Mouse (Mus musculus) heart, adult 9 months (tissue): ENCODE measurements around the gene Cenpm.
A peak's percentile ranks its signal among the peaks of the same experiment; 100 is the strongest.
"Not testable (repeated sequence)": the region's sequence is repeated elsewhere in the genome, so short reads cannot be mapped to it uniquely, and the experiment has no call there.

ENCODE experiments used
- DNase-seq, 2 experiments: peaks; one replicate each; pipeline ENCODE4 v3.0.0; 2022; ENCODE audit warnings: low spot score in 2 of 2

The Cenpm gene

GRCm38 (mm10) chr15:82244115-82244804 is at the start of gene Cenpm:
TSS of gene Cenpm (minus strand) at chr15:82244748.
- peak; percentile 92 to 94 for DNase-seq

GRCm38 (mm10) chr15:82294059-82294458 is 49.5 kb upstream of the Cenpm start:
- DNase-seq = peak in 1 of 2 experiments; percentile 4

- no peak for DNase-seq
Observed at GRCm38 (mm10) chr15:82293271-82293711, 48.7 kb upstream of the Cenpm start.

GRCm38 (mm10) chr15:82292851-82293250 is 48.3 kb upstream of the Cenpm start:
- DNase-seq = no peak

- DNase-seq = no peak
Observed at GRCm38 (mm10) chr15:82290252-82290651, 45.7 kb upstream of the Cenpm start.

DNA sequence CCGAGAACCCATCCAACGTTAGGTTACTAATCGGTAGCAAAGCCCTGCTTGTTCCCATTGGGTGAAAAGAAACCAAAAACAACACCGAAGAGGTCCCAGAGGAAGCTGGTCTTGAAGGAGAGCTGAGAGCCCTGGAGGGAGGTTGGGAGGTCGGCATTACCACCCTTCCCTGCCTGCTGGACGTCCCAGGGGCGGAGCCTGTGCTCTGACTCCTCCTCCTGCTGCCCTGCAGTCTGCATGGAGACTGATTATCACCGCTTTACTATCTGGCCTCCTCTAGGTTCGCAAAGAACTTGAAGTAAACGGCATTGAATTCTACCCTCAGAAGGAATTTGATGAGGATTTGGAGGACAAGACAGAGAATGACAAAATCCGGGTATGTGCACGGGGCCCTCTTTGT is 41.6 kb upstream of the Cenpm start:
- DNase-seq = no peak

DNA sequence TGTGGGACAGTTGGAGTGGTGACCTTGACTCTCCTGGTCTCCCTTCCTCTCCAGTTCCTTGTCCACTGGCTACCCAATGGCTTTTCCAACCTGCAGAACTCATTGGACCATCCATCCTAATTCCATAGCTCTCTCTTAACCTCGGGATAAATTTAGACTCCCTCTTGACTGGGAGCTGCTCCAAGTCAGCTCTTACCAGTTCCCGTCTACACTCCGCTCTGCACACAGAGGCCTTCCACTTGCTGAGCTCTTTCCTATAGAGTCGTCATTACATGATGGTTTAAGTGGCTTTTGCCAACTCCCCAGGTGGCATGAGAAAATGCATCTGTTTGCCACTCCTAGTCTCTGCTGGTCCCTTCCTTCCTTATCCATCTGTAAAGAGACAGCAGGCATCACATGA is 36.1 kb upstream of the Cenpm start:
- no peak for DNase-seq

- no peak for DNase-seq
Observed at GRCm38 (mm10) chr15:82277591-82277990, 33.0 kb upstream of the Cenpm start.

- DNase-seq = no peak
Observed at GRCm38 (mm10) chr15:82274927-82275901, 30.7 kb upstream of the Cenpm start.

DNA sequence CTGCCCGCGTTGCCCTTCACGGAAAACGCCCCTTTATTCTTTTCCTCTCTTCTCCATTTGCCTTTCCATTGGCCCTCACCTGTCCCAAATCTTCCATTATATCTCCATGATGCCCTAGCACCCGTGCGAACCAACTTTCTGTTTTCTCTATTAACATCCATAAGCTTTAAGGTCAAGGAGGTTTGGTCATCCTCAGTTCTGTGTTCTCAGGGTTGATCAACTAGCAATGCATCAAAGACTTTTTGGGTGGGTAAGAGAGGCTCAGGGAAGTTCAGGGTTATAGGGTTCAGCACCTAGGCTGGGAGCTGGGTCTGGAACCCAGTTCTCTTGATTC is 30.0 kb upstream of the Cenpm start, which contains the start of gene Sept3:
Sept3 (plus strand) TSS at position 301 of the 334 bp plus-strand sequence.
- DNase-seq = no peak

GRCm38 (mm10) chr15:82272295-82272694 is 27.7 kb upstream of the Cenpm start:
- no peak for DNase-seq

- no peak for DNase-seq
Observed at GRCm38 (mm10) chr15:82271201-82271600, 26.7 kb upstream of the Cenpm start.

- DNase-seq = no peak
Observed at GRCm38 (mm10) chr15:82268783-82269182, 24.2 kb upstream of the Cenpm start.

DNA sequence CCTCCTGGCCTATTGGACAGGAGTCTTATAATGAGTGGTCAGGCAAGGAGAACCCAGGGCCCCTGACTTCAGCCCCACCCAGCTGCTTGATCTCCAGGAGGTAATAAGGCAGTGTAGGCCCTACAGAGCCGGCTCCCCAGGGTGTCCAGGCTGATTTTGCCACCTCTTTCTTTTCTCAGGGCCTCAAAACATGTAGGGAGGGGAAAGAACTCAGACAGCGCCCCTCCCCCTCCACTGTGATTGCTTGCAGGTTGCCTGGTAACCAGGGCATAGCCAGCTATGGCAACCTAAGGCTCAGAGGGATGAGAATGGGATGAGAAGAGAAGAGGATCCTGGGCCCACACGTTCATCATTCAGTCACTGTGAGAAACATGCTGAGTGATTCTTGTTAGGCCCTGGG is 23.6 kb upstream of the Cenpm start:
- DNase-seq = no peak

GRCm38 (mm10) chr15:82266356-82266755 is 21.8 kb upstream of the Cenpm start:
- peak in 1 of 2 experiments; percentile 41 for DNase-seq

- no peak for DNase-seq
Observed at GRCm38 (mm10) chr15:82259510-82259909, 15.0 kb upstream of the Cenpm start.

DNA sequence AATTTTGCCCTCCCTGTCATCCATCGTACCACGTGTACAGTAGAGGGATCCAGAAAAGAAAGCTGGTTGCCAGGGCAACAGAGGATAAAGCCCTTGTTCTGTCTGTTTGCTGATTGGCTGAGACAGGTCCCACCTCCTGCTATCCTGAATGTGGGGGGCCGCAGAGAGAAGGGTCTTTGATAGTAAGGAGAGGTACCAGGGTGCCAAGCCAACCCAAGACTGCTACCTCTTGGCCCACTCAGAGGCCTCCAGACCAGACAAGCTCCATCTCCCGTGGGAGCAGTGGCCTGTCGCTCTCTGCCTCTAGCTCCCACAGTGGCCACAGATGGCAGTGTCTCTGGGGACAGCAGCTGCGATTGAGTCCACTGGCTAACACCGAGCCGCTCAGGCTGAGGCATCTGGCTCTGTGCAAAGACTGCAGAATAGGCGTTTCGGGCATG is 11.4 kb upstream of the Cenpm start:
- no peak for DNase-seq

DNA sequence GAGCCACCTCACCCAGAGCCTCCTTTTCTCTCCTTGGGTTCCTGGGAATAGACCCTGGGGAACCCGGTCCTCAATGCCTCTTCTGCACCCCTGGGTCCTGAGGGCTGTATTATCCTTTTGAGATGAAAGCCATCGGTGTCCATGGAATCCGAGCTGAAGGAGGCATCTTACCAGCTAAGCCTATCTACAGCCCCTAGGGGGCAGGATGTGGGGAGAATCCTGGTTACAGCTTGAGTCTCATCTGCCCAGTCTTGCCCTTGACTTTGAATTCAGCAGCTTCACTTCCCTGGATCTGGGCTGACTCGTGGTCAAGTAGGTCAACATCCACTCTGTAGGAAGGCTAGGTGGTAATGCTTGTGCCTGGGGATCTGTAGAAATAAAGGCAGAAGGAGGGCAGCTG is 10.7 kb upstream of the Cenpm start:
- DNase-seq = no peak

DNA sequence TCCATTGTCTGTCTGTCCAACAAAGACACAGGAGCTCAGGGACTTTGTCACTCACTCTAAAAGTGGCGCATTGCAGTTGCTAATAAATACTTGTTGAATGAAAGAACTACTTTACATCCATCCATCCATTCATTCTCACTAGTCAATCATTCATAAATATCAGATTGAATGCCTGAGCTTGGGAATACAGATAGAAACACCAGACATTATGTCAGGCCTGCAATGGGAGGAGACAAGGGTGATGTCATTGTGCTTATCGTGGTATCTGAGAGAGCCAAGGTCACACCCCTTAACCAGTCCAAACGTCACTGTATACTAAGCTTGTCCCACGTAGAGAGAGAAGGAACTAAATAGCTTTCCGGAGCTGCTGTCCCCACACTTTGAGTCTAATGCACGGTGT is 7.5 kb upstream of the Cenpm start, which contains the start of gene 1500009C09Rik:
1500009C09Rik (plus strand) TSS at position 301 of the 400 bp plus-strand sequence.
- no peak for DNase-seq

DNA sequence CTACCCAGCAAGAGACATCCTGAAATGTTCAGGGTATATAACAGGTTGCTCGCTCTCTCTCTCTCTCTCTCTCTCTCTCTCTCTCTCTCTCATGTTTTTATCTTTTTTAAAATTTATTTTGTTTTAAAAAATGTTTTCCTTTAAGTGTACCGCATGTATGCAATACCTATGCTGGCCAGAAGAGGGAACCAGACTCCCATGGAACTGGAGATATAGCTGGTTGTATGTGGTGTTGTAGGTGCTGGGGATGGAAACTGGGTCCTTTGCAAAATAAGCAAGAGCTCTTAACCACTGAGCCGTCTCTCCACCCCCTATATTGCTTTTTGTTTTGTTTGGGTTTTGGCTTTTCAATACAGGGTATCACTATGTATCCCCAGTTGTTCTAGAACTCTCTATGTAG is 7.0 kb upstream of the Cenpm start:
- no peak for DNase-seq

DNA sequence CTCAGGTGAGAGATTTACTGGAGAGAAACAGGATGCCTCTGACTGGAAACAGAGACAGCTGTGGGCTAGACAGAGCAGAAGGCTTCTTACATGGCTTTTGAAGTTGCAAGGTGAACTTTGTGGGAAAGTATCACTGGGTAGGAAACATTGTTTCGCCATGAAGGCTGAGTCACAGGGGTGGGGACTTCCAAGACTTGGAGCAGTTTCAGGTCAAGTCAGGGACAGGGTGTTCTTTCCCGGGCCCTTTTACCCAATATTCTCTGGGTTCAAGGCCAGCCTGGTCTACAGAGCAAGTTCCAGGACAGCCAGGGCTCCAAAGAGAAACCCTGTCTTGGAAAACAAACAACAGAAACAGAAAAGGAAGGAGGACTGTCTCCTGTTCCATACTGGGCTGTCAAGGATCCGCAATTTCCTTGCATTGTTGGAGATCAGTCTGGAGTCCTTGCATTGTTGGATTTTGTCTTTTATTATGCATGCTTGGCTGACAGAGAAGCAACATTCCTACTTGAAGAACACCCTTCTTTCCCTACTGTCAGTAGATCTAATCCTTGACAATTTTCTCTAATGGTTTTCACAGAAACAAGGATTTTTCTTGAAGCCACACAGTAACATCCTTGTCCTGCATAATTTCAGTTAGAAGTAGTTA is 2.7 kb upstream of the Cenpm start:
- DNase-seq = no peak

DNA sequence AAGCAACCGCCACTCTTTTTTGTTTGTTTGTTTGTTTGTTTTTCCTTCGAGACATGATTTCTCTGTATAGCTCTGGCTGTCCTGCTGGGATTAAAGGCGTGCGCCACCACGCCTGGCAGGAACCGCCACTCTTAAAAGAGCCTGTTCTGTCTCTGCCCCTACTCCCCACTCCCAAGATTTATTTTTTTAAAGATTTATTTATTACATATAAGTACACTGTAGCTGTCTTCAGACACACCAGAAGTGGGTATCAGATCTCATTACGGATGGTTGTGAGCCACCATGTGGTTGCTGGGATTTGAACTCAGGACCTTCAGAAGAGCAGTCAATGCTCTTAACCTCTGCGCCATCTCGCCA is 235 bp upstream of the Cenpm start:
- not testable (repeated sequence) for DNase-seq
